Mouse (Mus musculus): ENCODE data around the gene Prmt7.

Prmt7 gene

DNA sequence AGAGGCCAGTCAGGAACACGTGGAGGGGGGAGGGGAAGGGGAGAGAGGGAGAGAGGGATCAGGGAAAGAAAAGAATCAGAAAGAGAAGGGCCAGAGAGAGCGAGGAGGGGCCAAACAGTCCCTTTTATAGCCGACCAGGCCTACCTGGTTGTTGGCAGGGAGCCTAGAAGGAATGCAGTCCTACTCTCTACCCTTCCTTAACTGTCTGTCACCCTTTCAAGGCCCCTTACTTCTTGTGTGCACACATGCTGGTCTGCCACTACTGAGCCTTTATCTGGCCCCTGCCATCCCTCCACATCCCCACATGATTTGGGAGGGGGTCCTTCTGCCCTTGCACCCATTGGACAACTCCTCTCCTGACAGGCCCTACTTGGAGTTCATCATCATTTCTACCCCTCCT, 78.0 kb downstream of the Prmt7 start:
- in situ Hi-C loops (cut with MboI; ENCODE audit: low sequenced_read_pairs), result no loop called here

DNA sequence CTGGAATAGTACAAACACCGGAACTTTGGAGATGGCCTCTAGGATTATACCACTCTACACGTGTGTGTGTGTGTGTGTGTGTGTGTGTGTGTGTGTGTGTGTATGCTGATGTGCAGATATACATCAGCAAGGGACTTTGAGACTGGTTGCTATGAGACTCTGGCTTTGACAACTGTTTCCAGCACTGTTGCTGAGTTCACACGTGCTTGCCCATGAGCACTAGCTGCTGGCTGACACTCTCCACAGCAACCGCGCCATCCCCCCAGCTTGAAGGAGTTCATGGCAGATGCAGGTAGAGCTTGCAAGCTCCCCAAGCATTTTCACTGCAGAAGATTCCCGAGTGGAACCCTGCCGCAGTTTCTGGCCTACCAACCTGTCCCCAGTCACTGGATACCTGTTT, 78.7 kb downstream of the Prmt7 start:
- in situ Hi-C loops (cut with MboI; ENCODE audit: low sequenced_read_pairs), result no loop called here

DNA sequence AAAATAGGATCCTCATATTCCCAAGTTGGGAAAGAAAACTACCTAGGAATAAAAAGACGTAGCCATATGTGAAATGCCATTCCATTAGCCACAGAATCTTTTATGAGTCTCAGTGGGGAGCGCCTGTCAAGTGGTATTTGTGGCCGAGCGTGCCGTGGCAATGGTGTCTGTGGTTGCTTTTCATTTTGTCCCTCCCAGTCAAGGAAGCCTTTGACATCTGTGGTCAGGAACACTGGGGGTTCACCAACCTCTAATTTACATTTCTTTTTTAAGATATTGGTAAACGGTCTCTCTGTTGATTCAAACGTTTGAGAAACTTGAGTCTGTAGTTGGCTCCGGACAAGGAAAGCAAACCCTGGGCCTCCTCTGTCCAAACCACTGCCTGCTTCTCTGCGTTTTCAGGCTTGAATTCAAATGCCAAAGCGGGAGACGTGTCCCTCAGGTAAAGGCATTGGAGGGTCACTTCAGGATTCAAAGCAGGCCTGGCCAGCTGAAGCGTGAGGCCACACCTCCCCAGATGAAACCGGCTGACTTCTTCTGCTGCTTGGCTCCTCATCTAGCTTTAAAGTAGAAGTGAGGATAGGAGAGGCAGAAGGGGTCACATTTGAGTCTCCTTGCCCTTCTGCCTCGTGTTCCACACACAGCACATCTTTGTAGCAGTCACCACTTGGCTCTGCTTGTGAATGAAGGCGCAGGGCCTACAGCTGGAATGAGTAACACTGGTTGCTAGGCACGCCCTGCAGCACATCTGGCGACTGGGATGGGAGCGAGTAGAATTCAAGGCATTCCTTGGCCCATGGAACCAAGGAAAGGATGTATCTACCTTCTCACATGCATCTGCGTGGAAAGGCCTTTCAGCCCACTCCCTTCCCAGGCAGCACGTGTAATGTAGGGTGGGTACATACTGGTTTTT, 82.0 kb downstream of the Prmt7 start:
- in situ Hi-C loops (cut with MboI; ENCODE audit: low sequenced_read_pairs), result no loop called here

DNA sequence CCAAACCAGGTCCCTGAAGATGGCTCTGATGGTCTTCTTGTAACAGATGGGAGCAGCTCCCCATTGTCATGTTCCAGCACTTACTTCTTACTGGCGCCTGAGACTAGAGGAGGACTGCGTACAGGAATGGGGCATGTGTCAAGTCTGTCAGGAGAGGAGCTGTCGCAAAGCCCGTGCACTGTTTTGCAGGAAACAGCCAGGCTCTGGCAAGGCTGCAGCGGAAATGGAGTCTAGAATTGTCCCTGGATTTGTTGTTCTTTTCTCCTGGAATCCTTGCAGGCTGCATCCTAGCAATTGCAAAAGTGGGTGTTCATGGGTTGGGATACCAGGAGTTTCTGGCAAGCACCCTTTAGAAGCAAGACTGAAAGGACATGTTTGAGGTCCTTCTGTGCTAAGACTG, 87.5 kb downstream of the Prmt7 start:
- in situ Hi-C loops (cut with MboI; ENCODE audit: low sequenced_read_pairs), result no loop called here

DNA sequence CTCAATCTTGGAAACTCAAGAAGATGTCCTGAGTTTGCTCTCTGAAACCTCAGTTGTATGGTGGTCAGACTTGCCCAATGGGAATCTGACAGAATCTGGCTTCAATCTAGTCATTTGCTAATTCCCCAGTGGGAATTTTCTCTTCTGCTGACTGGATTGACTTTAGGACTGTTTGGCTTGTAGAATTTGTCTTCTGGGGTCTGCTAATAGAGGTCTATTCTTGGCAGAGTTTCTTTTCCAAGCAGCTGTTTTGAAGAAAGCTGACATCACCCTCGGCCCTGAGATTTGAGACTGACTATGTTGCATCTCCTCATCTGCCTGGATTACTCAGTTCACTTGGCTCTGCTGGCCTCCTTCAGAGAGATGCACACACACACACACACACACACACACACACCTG, 88.1 kb downstream of the Prmt7 start:
- in situ Hi-C loops (cut with MboI; ENCODE audit: low sequenced_read_pairs), result no loop called here

DNA sequence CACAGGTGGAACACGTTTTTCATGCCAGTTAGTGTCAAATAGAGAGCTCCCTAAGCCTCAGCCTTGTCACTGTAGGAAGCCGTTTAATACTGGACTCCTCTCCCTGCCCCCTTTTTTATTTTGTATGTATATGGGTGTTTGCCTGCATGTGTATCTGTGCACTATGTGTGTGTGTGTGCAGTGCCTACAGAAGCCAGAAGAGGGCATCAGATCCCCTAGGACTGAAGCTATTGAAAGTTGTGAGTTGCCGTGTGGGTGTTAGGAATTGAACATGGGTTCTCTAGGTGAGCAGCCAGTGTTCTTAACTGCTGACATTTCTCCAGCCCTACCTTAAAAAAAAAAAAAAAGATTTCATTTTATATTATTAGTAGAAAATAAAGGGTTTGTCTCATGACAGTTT, 89.0 kb downstream of the Prmt7 start:
- in situ Hi-C loops (cut with MboI; ENCODE audit: low sequenced_read_pairs), result no loop called here

DNA sequence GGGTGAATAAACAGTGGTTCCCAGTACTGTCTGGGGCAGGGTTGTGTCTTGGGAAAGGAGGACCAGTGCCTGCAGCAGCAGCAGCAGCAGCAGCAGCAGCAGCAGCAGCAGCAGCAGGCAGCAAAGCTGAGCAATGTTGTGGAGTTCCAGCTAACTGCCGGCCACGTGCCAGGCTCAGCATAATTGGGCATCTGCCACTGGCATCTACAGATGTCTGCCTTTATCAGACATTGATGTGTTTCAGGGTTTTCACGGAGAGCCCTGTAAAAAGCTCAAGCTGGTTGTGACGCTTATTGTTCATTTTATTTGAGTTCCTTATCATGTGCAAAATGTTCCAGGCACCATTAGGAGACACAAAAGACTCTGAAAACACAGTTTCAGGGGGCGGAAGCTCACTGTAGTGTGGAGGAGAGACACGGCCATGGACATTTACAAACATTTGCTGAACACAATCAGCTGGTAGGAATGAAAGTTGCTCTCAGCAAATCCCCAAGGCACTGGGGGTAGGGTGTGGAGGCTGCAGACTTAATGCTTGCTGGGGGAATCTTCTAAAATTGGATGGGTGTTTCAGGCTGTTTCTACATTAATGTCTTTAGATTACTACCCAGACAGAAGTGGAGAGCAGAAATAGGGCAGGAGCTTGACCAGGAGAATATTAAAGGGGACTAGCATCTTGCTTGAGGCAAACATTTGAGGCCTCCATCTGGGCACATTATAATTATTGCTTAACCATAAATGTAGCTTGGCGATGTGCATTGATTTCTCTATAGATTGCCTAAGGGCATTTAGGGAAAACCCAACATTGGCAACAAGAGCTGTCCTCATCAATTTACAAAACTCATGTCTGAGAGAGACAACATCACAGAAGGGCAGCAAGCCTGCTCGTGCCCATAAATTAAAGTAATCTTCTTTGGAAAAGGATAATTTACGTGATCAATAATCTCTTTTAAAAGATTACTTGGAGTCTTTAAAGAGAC, 90.3 kb downstream of the Prmt7 start:
- in situ Hi-C loops (cut with MboI; ENCODE audit: low sequenced_read_pairs), result no loop called here
